Mouse (Mus musculus): ENCODE results near the gene Tbc1d24. TPM values are rescaled to one million over a fixed set of nuclear protein-coding genes. Genes with fewer than 3 reads are reported as not detected.

The Tbc1d24 gene
- polyA plus RNA-seq, 1 experiment from 2014 or later: 6.7 TPM

- no peak for ATAC-seq (replicated peaks; ENCODE audit: low FRiP score)
- Histone ChIP-seq H3K4me1 (peaks cover 10% of the 10 kb centered on the region), H3K9ac (0 out of 2 replicates have a peak overlapping the region, but pooled peaks have one; percentile 17), H3K27me3 (no peaks in the 10 kb centered on the region), H3K27ac (no peak overlapping the region), H3K9me3 (replicated peaks) (no peaks in the 10 kb centered on the region), H3K4me3 (replicated peaks) (no peak overlapping the region), H3K36me3 (peaks cover 73% of the 10 kb centered on the region), H3K4me2 (no peak overlapping the region)
- 81% methylated on average over 10 of the region's 10 CpGs for WGBS
These were observed 19.4 kb upstream of the Tbc1d24 start for GRCm38 (mm10) chr17:24224741-24225140.

- Histone ChIP-seq H3K9ac (no peak overlapping the region), H3K4me1 (peaks cover 18% of the 10 kb centered on the region), H3K4me3 (replicated peaks) (no peak overlapping the region), H3K36me3 (peaks cover 62% of the 10 kb centered on the region), H3K4me2 (no peak overlapping the region), H3K27ac (no peak overlapping the region), H3K9me3 (replicated peaks) (no peaks in the 10 kb centered on the region), H3K27me3 (no peaks in the 10 kb centered on the region)
- WGBS: 80% methylated on average over 5 of the region's 5 CpGs
- no peak for ATAC-seq (replicated peaks; ENCODE audit: low FRiP score)
These were observed 18.2 kb upstream of the Tbc1d24 start for GRCm38 (mm10) chr17:24223513-24223912.

- Histone ChIP-seq H3K27ac (no peak overlapping the region), H3K27me3 (no peaks in the 10 kb centered on the region), H3K9me3 (replicated peaks) (no peaks in the 10 kb centered on the region), H3K9ac (no peak overlapping the region), H3K36me3 (peaks cover 60% of the 10 kb centered on the region), H3K4me3 (replicated peaks) (no peak overlapping the region), H3K4me2 (no peak overlapping the region), H3K4me1 (peaks cover 18% of the 10 kb centered on the region)
- WGBS: 66% methylated on average over 6 of the region's 6 CpGs
- no peak for ATAC-seq (replicated peaks; ENCODE audit: low FRiP score)
These were observed 17.3 kb upstream of the Tbc1d24 start for GRCm38 (mm10) chr17:24222653-24223052.

GRCm38 (mm10) chr17:24220435-24221411, 15.4 kb upstream of the Tbc1d24 start, which contains the start of gene Tedc2:
Tedc2 (minus strand) TSS chr17:24220851.
- H3K4me1 ChIP-seq: peaks cover 18% of the 10 kb centered on the region
- 5% methylated on average over 41 of the region's 41 CpGs for whole genome bisulfite sequencing
- peak within 1 kb of the TSS; percentile 72 for H3K27ac ChIP-seq
- no peaks in the 10 kb centered on the region for H3K27me3 ChIP-seq
- ATAC-seq (replicated peaks; ENCODE audit: low FRiP score): peak; percentile 94
- no peaks in the 10 kb centered on the region for H3K9me3 ChIP-seq (replicated peaks)
- peak within 1 kb of the TSS; percentile 82 for H3K4me2 ChIP-seq
- H3K9ac ChIP-seq: peak within 1 kb of the TSS; percentile 72
- H3K4me3 ChIP-seq (replicated peaks): peak within 1 kb of the TSS; percentile 73
- H3K36me3 ChIP-seq: peaks cover 59% of the 10 kb centered on the region

GRCm38 (mm10) chr17:24216836-24217235, 11.5 kb upstream of the Tbc1d24 start:
- Histone ChIP-seq H3K4me3 (replicated peaks) (no peak overlapping the region), H3K9ac (no peak overlapping the region), H3K4me1 (peaks cover 25% of the 10 kb centered on the region), H3K9me3 (replicated peaks) (no peaks in the 10 kb centered on the region), H3K36me3 (peaks cover 34% of the 10 kb centered on the region), H3K4me2 (no peak overlapping the region), H3K27me3 (no peaks in the 10 kb centered on the region), H3K27ac (no peak overlapping the region)
- no peak for ATAC-seq (replicated peaks; ENCODE audit: low FRiP score)
- WGBS: 77% methylated on average over 4 of the region's 4 CpGs

- 78% methylated on average over 6 of the region's 6 CpGs for WGBS
- Histone ChIP-seq H3K9ac (no peak overlapping the region), H3K27me3 (peaks cover 18% of the 10 kb centered on the region), H3K4me3 (replicated peaks) (no peak overlapping the region), H3K9me3 (replicated peaks) (no peaks in the 10 kb centered on the region), H3K27ac (no peak overlapping the region), H3K36me3 (peaks cover 32% of the 10 kb centered on the region), H3K4me2 (no peak overlapping the region), H3K4me1 (peaks cover 38% of the 10 kb centered on the region)
- no peak for ATAC-seq (replicated peaks; ENCODE audit: low FRiP score)
These were observed 7.8 kb upstream of the Tbc1d24 start for GRCm38 (mm10) chr17:24213186-24213585.

- Histone ChIP-seq H3K4me1 (peaks cover 45% of the 10 kb centered on the region), H3K27me3 (peaks cover 25% of the 10 kb centered on the region), H3K36me3 (peaks cover 26% of the 10 kb centered on the region), H3K9ac (no peak overlapping the region), H3K9me3 (replicated peaks) (no peaks in the 10 kb centered on the region), H3K4me2 (peak overlapping the region; percentile 98), H3K4me3 (replicated peaks) (peak overlapping the region; percentile 54), H3K27ac (no peak overlapping the region)
- ATAC-seq (replicated peaks; ENCODE audit: low FRiP score): no peak
- WGBS: 28% methylated on average over 5 of the region's 5 CpGs
These were observed 7.2 kb upstream of the Tbc1d24 start for GRCm38 (mm10) chr17:24212441-24213018.

GRCm38 (mm10) chr17:24211631-24212440, 6.5 kb upstream of the Tbc1d24 start:
- Histone ChIP-seq H3K4me3 (replicated peaks) (peak overlapping the region; percentile 54), H3K4me2 (peak overlapping the region; percentile 98), H3K4me1 (peaks cover 52% of the 10 kb centered on the region), H3K27ac (peak overlapping the region; percentile 33; the same call in 1 of the 2 replicates), H3K36me3 (peaks cover 20% of the 10 kb centered on the region), H3K9ac (peak overlapping the region; percentile 62), H3K9me3 (replicated peaks) (no peaks in the 10 kb centered on the region), H3K27me3 (peaks cover 32% of the 10 kb centered on the region)
- WGBS: 3% methylated on average over 37 of the region's 37 CpGs
- 0 out of 2 replicates have a peak, but pooled peaks have one; percentile 2 for ATAC-seq (replicated peaks; ENCODE audit: low FRiP score)

GRCm38 (mm10) chr17:24210591-24210990, 5.2 kb upstream of the Tbc1d24 start:
- Histone ChIP-seq H3K27me3 (peaks cover 43% of the 10 kb centered on the region), H3K9me3 (replicated peaks) (no peaks in the 10 kb centered on the region), H3K4me3 (replicated peaks) (no peak overlapping the region), H3K9ac (no peak overlapping the region), H3K4me2 (0 out of 2 replicates have a peak overlapping the region, but pooled peaks have one; percentile 98), H3K27ac (no peak overlapping the region), H3K36me3 (peaks cover 8% of the 10 kb centered on the region), H3K4me1 (peaks cover 64% of the 10 kb centered on the region)
- WGBS: 92% methylated on average over 3 of the region's 3 CpGs
- ATAC-seq (replicated peaks; ENCODE audit: low FRiP score): no peak

GRCm38 (mm10) chr17:24209916-24210240, 4.5 kb upstream of the Tbc1d24 start:
- no peaks in the 10 kb centered on the region for H3K9me3 ChIP-seq (replicated peaks)
- H3K27ac ChIP-seq: peak overlapping the region; percentile 84
- H3K27me3 ChIP-seq: peaks cover 43% of the 10 kb centered on the region
- H3K9ac ChIP-seq: no peak overlapping the region
- ATAC-seq (replicated peaks; ENCODE audit: low FRiP score): no peak
- H3K36me3 ChIP-seq: peaks cover under 1% of the 10 kb centered on the region
- peak overlapping the region; percentile 96; the same call in 1 of the 2 replicates for H3K4me2 ChIP-seq
- H3K4me3 ChIP-seq (replicated peaks): no peak overlapping the region
- H3K4me1 ChIP-seq: peaks cover 68% of the 10 kb centered on the region
- 76% methylated on average over 3 of the region's 3 CpGs for WGBS

GRCm38 (mm10) chr17:24209043-24209915, 3.9 kb upstream of the Tbc1d24 start, which contains the start of gene Ntn3:
Ntn3 (minus strand) TSS chr17:24209531.
- 3% methylated on average over 30 of the region's 43 CpGs for WGBS
- H3K9ac ChIP-seq: peak within 1 kb of the TSS; percentile 64
- no peaks in the 10 kb centered on the region for H3K9me3 ChIP-seq (replicated peaks)
- H3K4me1 ChIP-seq: peaks cover 74% of the 10 kb centered on the region
- peak; percentile 40 for ATAC-seq (replicated peaks; ENCODE audit: low FRiP score)
- H3K4me3 ChIP-seq (replicated peaks): peak within 1 kb of the TSS; percentile 73
- H3K36me3 ChIP-seq: no peaks in the 10 kb centered on the region
- peaks cover 43% of the 10 kb centered on the region for H3K27me3 ChIP-seq
- H3K27ac ChIP-seq: peak within 1 kb of the TSS; percentile 84
- H3K4me2 ChIP-seq: peak within 1 kb of the TSS; percentile 96

All from kidney, embryonic 15.5 days (tissue).